Mouse (Mus musculus): ENCODE data around the gene Sspo. TPM values are rescaled to one million over a fixed set of nuclear protein-coding genes. Genes with fewer than 3 reads are reported as not detected.

Sspo gene
- polyA plus RNA-seq (2017; shearing (Covaris generic)): 0.18 TPM

DNA sequence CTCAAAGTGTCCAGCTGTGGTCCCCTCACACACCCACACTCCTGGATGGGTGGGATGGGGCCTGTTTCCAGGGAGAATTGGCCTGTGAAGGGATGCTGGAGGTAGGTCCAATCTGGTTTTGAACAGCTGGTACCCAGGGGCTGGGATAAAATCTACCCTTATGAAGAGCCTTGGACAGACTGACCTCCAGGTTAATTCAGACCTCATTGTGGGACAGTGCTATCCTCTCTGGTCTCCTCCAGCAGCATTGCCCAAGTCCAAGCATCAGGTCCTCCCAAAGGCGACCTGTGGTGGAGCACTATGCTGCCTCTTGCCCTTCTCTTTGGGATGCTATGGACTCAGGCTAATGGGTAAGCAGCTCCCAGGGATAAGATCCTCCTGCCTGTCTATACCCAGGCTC is at the start of gene Sspo:
TSS of gene Sspo (plus strand) at position 301 of the 400 bp plus-strand sequence.

DNA sequence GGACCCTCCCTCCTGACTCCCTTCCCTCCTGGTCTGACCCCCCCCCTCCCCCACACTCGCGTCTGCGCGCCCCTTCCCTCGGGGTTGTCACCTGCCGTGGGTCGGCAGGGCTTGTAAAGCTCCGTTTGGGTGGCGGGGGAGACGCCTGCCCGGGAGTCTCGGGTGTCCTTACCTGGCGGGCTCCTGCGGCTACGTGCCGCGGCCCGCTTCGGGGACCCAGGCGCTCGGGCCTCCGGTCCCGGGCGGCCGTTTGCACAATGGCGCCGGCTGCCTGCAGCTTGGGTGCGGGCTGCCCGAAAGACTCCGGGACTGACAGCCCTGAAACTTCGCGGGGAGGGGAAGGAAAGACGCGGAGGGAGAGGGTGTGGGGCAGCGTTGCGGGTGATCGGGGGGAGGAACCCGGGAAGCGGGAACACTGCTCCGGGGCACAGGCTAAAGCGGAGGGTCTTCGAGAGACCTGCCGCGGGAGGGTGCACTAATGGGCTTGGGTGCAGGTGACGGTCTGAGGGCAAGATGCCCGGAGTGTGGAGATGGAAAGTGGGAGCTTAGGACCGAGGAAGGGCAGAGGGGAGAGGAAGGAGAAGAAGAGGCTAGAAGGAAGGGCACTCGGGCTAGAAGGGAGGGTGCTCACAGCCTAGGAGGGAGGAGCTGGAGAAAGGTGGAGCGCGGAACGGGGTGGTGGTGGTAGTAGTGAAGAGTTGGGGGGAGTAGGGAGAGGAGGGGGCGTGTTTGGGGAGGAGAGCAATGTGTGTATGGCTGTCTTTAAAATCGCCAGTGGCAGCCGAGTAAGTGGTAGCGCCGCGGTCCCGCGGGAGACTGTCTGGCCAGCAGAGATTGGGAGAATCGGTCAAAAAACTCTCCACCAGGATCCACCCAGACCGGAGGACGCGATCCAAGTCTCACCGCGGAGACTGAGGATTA is 2.6 kb upstream of the Sspo start, which contains the start of gene Zfp467:
TSS of gene Zfp467 (minus strand) at position 645 of the 921 bp plus-strand sequence.

DNA sequence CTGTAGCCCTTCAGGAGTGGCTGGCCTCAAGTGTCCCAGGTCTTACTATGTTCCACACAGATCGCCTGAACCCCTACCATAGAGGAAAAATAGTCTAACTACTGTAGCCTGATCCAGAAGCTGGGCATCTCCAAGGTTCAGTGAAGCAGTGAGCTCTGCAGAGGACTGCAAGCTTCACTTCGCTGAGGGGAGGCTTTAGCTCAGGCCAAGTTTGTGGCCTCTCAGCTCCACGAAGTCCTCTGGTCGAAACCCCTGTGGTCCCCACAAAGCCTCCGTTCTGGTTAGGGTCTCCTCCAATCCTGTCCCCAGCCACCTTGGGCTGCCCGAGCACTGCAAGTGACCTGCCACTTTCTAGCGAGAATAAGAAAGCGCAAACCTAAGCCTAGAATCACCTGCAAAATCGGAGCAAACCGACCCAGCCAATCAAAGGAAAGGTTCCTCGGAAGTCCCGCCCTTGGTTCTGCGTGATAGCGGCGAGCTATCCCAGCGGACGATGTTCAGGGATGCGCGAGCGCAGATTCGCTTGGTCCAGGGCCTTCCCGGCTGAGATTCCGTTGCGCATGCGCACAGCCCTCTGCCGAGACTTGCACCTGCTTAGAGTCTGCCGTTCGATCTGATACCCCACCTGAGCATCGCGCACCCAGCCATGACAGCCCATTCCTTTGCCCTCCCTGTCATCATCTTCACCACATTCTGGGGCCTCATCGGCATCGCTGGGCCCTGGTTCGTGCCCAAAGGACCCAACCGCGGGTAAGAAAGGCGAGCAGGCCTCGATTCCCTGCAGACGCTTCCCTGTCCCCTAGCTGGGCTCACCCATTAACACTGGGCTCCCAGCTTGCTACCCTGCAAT is 89.3 kb downstream of the Sspo start, which contains the start of gene Atp6v0e2:
TSS of gene Atp6v0e2 (plus strand) at position 511 of the 850 bp plus-strand sequence.

Other genes starting within 250 kb of the Sspo start
- gene Krba1, start 52.6 kb upstream of the Sspo start, polyA plus RNA-seq (2017; shearing (Covaris generic)): 40.6 TPM
- gene Zfp467, start 2.4 kb upstream of the Sspo start, polyA plus RNA-seq (2017; shearing (Covaris generic)): 17.7 TPM
- 0.60 TPM for gene Atp6v0e2, start 89.4 kb downstream of the Sspo start, polyA plus RNA-seq (2017; shearing (Covaris generic))
- 58.6 TPM for gene Lrrc61, start 106.6 kb downstream of the Sspo start, polyA plus RNA-seq (2017; shearing (Covaris generic))
- gene Rarres2, start 124.6 kb downstream of the Sspo start, polyA plus RNA-seq (2017; shearing (Covaris generic)): 0.32 TPM
- not detected for gene Gm45021, start 141.4 kb downstream of the Sspo start, polyA plus RNA-seq (2017; shearing (Covaris generic))
- 8.3 TPM for gene Repin1, start 145.7 kb downstream of the Sspo start, polyA plus RNA-seq (2017; shearing (Covaris generic))
- not detected for gene Gm44965, start 145.7 kb downstream of the Sspo start, polyA plus RNA-seq (2017; shearing (Covaris generic))
- 4.0 TPM for gene Zfp775, start 153.8 kb downstream of the Sspo start, polyA plus RNA-seq (2017; shearing (Covaris generic))
- gene AI854703, start 178.5 kb downstream of the Sspo start, polyA plus RNA-seq (2017; shearing (Covaris generic)): 4.7 TPM
- 221 TPM for gene Gimap8, start 199.0 kb downstream of the Sspo start, polyA plus RNA-seq (2017; shearing (Covaris generic))
- gene Gimap9, start 227.9 kb downstream of the Sspo start, polyA plus RNA-seq (2017; shearing (Covaris generic)): 328 TPM
- 1,649 TPM for gene Gimap4, start 236.3 kb downstream of the Sspo start, polyA plus RNA-seq (2017; shearing (Covaris generic))